11 mouse cellular contexts compared by ENCODE assay signal in the genomic region with DNA sequence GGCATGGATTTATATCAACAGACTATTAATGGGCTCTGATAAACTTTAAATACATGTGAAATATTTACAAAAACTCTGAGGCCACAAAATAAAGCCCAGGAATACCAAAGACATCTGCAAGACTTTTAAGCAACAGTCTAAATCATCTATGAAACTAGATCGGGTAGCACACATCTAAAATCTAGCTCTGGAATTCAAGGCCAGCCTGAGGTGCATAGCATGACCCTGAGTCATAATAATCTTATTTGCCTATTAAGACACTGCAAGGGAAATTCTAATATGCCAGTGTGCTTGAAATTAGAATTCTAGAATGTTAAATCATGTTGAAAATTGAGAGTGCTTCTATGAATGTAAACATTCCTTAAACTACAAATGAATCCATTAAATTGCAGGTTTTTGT. TPM values are rescaled to one million over a fixed set of nuclear protein-coding genes. Genes with fewer than 3 reads are reported as not detected.
A peak's percentile ranks its signal among the peaks of the same experiment; 100 is the strongest.
DNase-seq lines count a peak whose midpoint lies in the region; ATAC-seq and TF ChIP-seq lines count a peak whose summit lies in the region.
"Had no signal": no experiment of that assay in that cellular context is flagged by ENCODE, and none has a peak within 500 bp of the region (broad histone marks: within the 10 kb centered on the region; RNA-seq: fewer than 3 reads in every experiment).

No protein-coding gene starts in this region.

- 0 out of 2 replicates have a peak overlapping the region, but pooled peaks have one; percentile 52 for H3K27ac ChIP-seq in embryonic fibroblast, embryonic 13.5 days (ENCODE audit: insufficient read depth, low read length)
- no peak overlapping the region for H3K27ac ChIP-seq in forebrain, embryonic 15.5 days (replicated peaks)
- no peak overlapping the region for H3K27ac ChIP-seq in midbrain, embryonic 16.5 days (ENCODE audit: low read length)
- H3K27ac ChIP-seq: embryonic facial prominence, embryonic 13.5 days; embryonic facial prominence, embryonic 15.5 days; forebrain, embryonic 13.5 days had no signal

- H3K4me3 ChIP-seq in embryonic fibroblast, embryonic 13.5 days (ENCODE audit: insufficient read depth, low read length) = no peak overlapping the region
- H3K4me3 ChIP-seq in forebrain, embryonic 15.5 days = no peak overlapping the region
- H3K4me3 ChIP-seq in midbrain, embryonic 16.5 days (ENCODE audit: low read depth, low read length) = no peak overlapping the region
- H3K4me3 ChIP-seq: embryonic facial prominence, embryonic 13.5 days; embryonic facial prominence, embryonic 15.5 days; forebrain, embryonic 13.5 days had no signal

- ATAC-seq in forebrain, embryonic 15.5 days (replicated peaks) = no peak
- no peak for ATAC-seq in midbrain, embryonic 16.5 days
- ATAC-seq: forebrain, embryonic 13.5 days; forebrain, embryonic 16.5 days had no signal

- no peaks in the 10 kb centered on the region for H3K36me3 ChIP-seq in forebrain, embryonic 15.5 days
- peaks cover 4% of the 10 kb centered on the region; the same call in 1 of the 2 replicates for H3K36me3 ChIP-seq in midbrain, embryonic 16.5 days (ENCODE audit: control insufficient read depth, insufficient read depth, low read length)
- H3K36me3 ChIP-seq: embryonic facial prominence, embryonic 15.5 days had no signal

- H3K9ac ChIP-seq in forebrain, embryonic 15.5 days (replicated peaks) = no peak overlapping the region
- H3K9ac ChIP-seq in midbrain, embryonic 16.5 days (ENCODE audit: low read depth, low read length) = no peak overlapping the region
- H3K9ac ChIP-seq: embryonic facial prominence, embryonic 13.5 days; embryonic facial prominence, embryonic 15.5 days; forebrain, embryonic 13.5 days had no signal

- no peaks in the 10 kb centered on the region for H3K9me3 ChIP-seq in forebrain, embryonic 15.5 days
- H3K9me3 ChIP-seq in midbrain, embryonic 16.5 days (replicated peaks; ENCODE audit: control insufficient read depth, low read length, poor library complexity, severe bottlenecking) = no peaks in the 10 kb centered on the region
- H3K9me3 ChIP-seq: embryonic facial prominence, embryonic 13.5 days; embryonic facial prominence, embryonic 15.5 days; forebrain, embryonic 13.5 days had no signal

- TF ChIP-seq CTCF in embryonic fibroblast, embryonic 13.5 days (IDR thresholded peaks at IDR 0.05; ENCODE audit: borderline replicate concordance, insufficient read depth, low read length) = no peak

- H3K27me3 ChIP-seq in forebrain, embryonic 15.5 days = no peaks in the 10 kb centered on the region
- H3K27me3 ChIP-seq in midbrain, embryonic 16.5 days (ENCODE audit: control insufficient read depth, insufficient read depth, low read depth, low read length) = no peaks in the 10 kb centered on the region
- H3K27me3 ChIP-seq: embryonic facial prominence, embryonic 13.5 days; embryonic facial prominence, embryonic 15.5 days; forebrain, embryonic 13.5 days had no signal

- 90% methylated on average over 1 of the region's 1 CpGs for WGBS in forebrain, embryonic 15.5 days
- 82% methylated on average over 1 of the region's 1 CpGs for WGBS in midbrain, embryonic 16.5 days

- no peak for TF ChIP-seq POLR2A in embryonic fibroblast, embryonic 13.5 days (IDR thresholded peaks at IDR 0.05; ENCODE audit: low read depth, low read length)

- peaks cover 2% of the 10 kb centered on the region; the same call in 1 of the 2 replicates for H3K4me1 ChIP-seq in embryonic fibroblast, embryonic 13.5 days (ENCODE audit: control insufficient read depth, insufficient read depth, low read length)
- H3K4me1 ChIP-seq in forebrain, embryonic 15.5 days = peaks cover 17% of the 10 kb centered on the region
- H3K4me1 ChIP-seq in midbrain, embryonic 16.5 days (ENCODE audit: control insufficient read depth, insufficient read depth, low read length) = peaks cover 10% of the 10 kb centered on the region

- peak; percentile 11 for DNase-seq in adrenal gland, adult 2 months
- no peak for DNase-seq in adrenal gland, postnatal 4 days (ENCODE audit: low spot score in 2 of 2)
- DNase-seq in NIH3T3 (ENCODE audit: low read depth) = peak; percentile 43
- DNase-seq: cerebellum, adult 11 months had no signal

- H3K4me2 ChIP-seq in forebrain, embryonic 15.5 days (replicated peaks) = no peak overlapping the region
- no peak overlapping the region for H3K4me2 ChIP-seq in midbrain, embryonic 16.5 days (ENCODE audit: low read length)
- H3K4me2 ChIP-seq: embryonic facial prominence, embryonic 13.5 days; embryonic facial prominence, embryonic 15.5 days; forebrain, embryonic 13.5 days had no signal

RNA-seq across cellular contexts. Expression of gene Plk4, which starts 1.8 kb away (rescaled TPM):
- 1 to 10 TPM; 3.3 to 4.7 TPM for total RNA-seq in adrenal gland, adult 2 months (2021)
- 0.98 and 1.2 TPM in 2 replicates for polyA plus RNA-seq in adrenal gland, adult 2 months (2012; rRNA removed)
- 10 to 100 TPM; 17.1 to 23.8 TPM for total RNA-seq in adrenal gland, postnatal 4 days (2021)
- 35.4 and 38.8 TPM in 2 replicates for polyA plus RNA-seq in embryonic fibroblast, embryonic 13.5 days (2011; ENCODE audit: insufficient read length, low read depth, missing spikeins)
- polyA plus RNA-seq in forebrain, embryonic 15.5 days (2015; fragmentation: Nextera tagmentation; extraction: Ambion mirVana) = 26.1 and 27.2 TPM in 2 replicates
- polyA plus RNA-seq in midbrain, embryonic 16.5 days (2015; fragmentation: Nextera tagmentation; extraction: Ambion mirVana) = 12.1 and 12.8 TPM in 2 replicates

RNA-seq across cellular contexts. Expression of gene Mfsd8, which starts 48.6 kb away (rescaled TPM):
- 10 to 100 TPM; 16.9 to 25.5 TPM for total RNA-seq in adrenal gland, adult 2 months (2021)
- polyA plus RNA-seq in adrenal gland, adult 2 months (2012; rRNA removed) = 1.9 and 2.2 TPM in 2 replicates
- 10 to 100 TPM; 17.7 to 18.6 TPM for total RNA-seq in adrenal gland, postnatal 4 days (2021)
- 8.2 and 8.7 TPM in 2 replicates for polyA plus RNA-seq in embryonic fibroblast, embryonic 13.5 days (2011; ENCODE audit: insufficient read length, low read depth, missing spikeins)
- polyA plus RNA-seq in forebrain, embryonic 15.5 days (2015; fragmentation: Nextera tagmentation; extraction: Ambion mirVana) = 26.0 and 26.5 TPM in 2 replicates
- 11.0 and 12.0 TPM in 2 replicates for polyA plus RNA-seq in midbrain, embryonic 16.5 days (2015; fragmentation: Nextera tagmentation; extraction: Ambion mirVana)

RNA-seq across cellular contexts. Expression of gene Abhd18, which starts 48.7 kb away (rescaled TPM):
- total RNA-seq in adrenal gland, adult 2 months (2021) = 1 to 10 TPM; 4.0 to 6.4 TPM
- 0.42 and 1.2 TPM in 2 replicates for polyA plus RNA-seq in adrenal gland, adult 2 months (2012; rRNA removed)
- 10 to 100 TPM in 1 of 2 experiments, 1 to 10 TPM in 1; 9.8 to 10.4 TPM for total RNA-seq in adrenal gland, postnatal 4 days (2021)
- 4.4 and 5.5 TPM in 2 replicates for polyA plus RNA-seq in embryonic fibroblast, embryonic 13.5 days (2011; ENCODE audit: insufficient read length, low read depth, missing spikeins)
- 12.4 and 16.6 TPM in 2 replicates for polyA plus RNA-seq in forebrain, embryonic 15.5 days (2015; fragmentation: Nextera tagmentation; extraction: Ambion mirVana)
- 15.9 and 17.5 TPM in 2 replicates for polyA plus RNA-seq in midbrain, embryonic 16.5 days (2015; fragmentation: Nextera tagmentation; extraction: Ambion mirVana)

RNA-seq across cellular contexts. Expression of gene Hspa4l, which starts 53.8 kb away (rescaled TPM):
- 10 to 100 TPM; 84.3 to 90.8 TPM for total RNA-seq in adrenal gland, adult 2 months (2021)
- polyA plus RNA-seq in adrenal gland, adult 2 months (2012; rRNA removed) = 43.2 and 49.8 TPM in 2 replicates
- total RNA-seq in adrenal gland, postnatal 4 days (2021) = 10 to 100 TPM; 21.2 to 24.6 TPM
- 21.8 and 25.6 TPM in 2 replicates for polyA plus RNA-seq in embryonic fibroblast, embryonic 13.5 days (2011; ENCODE audit: insufficient read length, low read depth, missing spikeins)
- 38.2 and 48.1 TPM in 2 replicates for polyA plus RNA-seq in forebrain, embryonic 15.5 days (2015; fragmentation: Nextera tagmentation; extraction: Ambion mirVana)
- 51.8 and 55.0 TPM in 2 replicates for polyA plus RNA-seq in midbrain, embryonic 16.5 days (2015; fragmentation: Nextera tagmentation; extraction: Ambion mirVana)

Comparison
In these comparisons a context has a peak if more than half of its experiments do, and no peak if none do; other contexts are left out.
1. DNase-seq: peak in adrenal gland, adult 2 months (single experiment) and NIH3T3 (single experiment); none in adrenal gland, postnatal 4 days (0 of 2).